15 mouse cellular contexts compared by ENCODE assay signal in genomic region chr5:36440741-36441140, GRCm38 (mm10). TPM values are rescaled to one million over a fixed set of nuclear protein-coding genes. Genes with fewer than 3 reads are reported as not detected.
"Had no signal": no experiment of that assay in that cellular context is flagged by ENCODE, and none has a peak within 500 bp of the region (broad histone marks: within the 10 kb centered on the region; RNA-seq: fewer than 3 reads in every experiment).

No protein-coding gene starts in this region.

- H3K36me3 ChIP-seq: limb, embryonic 13.5 days; liver, embryonic 13.5 days had no signal

- DNase-seq: kidney, postnatal 25 days; liver, embryonic 13.5 days; lung, adult 2 months; lung, postnatal 14 days; lung, postnatal 4 days; midbrain, embryonic 14.5 days; thymus, adult 18-20 months; thymus, postnatal 36 days had no signal

- H3K4me2 ChIP-seq: limb, embryonic 13.5 days; liver, embryonic 13.5 days; midbrain, embryonic 11.5 days had no signal

- H3K27ac ChIP-seq: kidney, postnatal 0 days; limb, embryonic 13.5 days; liver, embryonic 13.5 days had no signal

- H3K4me1 ChIP-seq: liver, embryonic 13.5 days had no signal

- H3K9me3 ChIP-seq: limb, embryonic 13.5 days; liver, embryonic 13.5 days had no signal

- H3K9ac ChIP-seq: limb, embryonic 13.5 days; liver, embryonic 13.5 days had no signal

- H3K27me3 ChIP-seq: limb, embryonic 13.5 days had no signal

- H3K4me3 ChIP-seq: limb, embryonic 13.5 days; liver, embryonic 13.5 days had no signal

RNA-seq across cellular contexts. Expression of gene Sorcs2, which starts 42.8 kb away (rescaled TPM):
- total RNA-seq: megakaryocyte progenitor cell, adult 5-6 weeks; megakaryocyte-erythroid progenitor cell, adult 5-6 weeks had no signal

RNA-seq across cellular contexts. Expression of gene Ccdc96, which starts 43.6 kb away (rescaled TPM):
- total RNA-seq: liver, adult 2 months had no signal
- polyA plus RNA-seq: liver, adult 2 months; small intestine, adult 2 months had no signal
